Mouse (Mus musculus): ENCODE results near the gene Trpt1.

The Trpt1 gene

DNA sequence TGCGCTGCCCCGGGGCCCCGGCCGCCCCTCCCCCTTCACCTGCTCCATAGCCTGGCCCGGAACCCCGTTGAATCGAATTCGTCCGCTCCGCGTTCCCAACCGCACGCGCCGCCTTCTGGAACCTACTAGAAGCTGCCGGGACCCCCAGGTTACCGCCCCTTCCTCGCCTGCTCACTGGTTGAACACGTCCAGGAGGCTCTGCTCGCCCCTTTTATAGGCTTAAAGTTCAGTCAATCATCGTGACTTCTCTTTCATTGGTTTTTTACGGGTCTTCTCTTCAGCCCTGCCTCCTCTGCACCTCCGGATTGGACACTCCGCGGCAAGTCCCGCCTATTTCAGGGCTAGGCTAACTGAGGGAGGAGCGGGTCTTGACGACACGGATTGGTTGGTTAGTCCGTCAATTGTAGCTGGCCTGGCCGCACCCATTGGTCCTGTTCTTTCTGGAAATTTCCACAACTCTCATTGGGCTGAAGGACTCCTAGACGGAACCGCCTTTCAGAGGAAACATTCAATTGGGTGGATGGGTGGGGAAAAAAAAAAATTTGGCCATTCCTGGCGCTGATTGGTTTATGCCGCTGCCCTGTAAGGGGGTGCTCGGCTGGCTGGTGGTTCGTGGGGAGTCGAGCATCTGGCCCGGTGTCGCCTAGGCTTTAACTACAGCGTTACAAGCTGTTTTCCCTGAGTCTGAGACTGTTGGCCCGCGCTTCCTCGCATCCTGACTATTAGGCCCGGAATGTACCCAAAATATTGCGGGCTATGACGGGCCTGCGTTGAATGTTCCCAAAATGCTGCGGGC, 44.1 kb downstream of the Trpt1 start, which contains the start of gene Stip1:
TSS of gene Stip1 (minus strand) at position 127 of the 796 bp plus-strand sequence.
- DNase-seq (ENCODE audit: low read depth in 2 of 2, low spot score in 2 of 2): peak; percentile 96 to 98

DNA sequence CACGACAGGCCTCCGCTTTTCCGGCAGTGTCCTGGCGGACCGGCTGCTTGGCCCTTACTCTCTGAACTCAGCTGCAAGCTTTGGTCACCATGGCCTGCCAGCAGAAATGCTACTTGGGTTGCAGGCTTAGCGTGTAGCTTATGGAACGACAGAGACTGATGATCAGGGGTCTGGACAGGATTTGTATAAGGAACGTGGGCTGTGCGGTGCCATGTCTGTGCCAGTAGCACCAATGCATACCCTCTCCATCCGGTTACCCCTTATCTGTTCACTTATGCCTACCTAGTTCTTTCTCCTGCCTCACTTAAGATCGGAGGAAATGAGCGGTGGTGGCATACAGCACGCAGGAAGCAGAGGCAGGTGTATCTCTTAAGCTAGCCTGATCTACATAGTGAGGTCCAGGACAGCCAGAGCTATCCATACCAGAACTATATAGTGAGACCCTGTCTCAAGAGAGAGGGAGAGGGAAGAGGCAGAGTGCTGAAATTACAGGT, 44.8 kb downstream of the Trpt1 start:
- peak in 1 of 2 experiments; percentile 38 for DNase-seq (ENCODE audit: low read depth in 2 of 2, low spot score in 2 of 2)

DNA sequence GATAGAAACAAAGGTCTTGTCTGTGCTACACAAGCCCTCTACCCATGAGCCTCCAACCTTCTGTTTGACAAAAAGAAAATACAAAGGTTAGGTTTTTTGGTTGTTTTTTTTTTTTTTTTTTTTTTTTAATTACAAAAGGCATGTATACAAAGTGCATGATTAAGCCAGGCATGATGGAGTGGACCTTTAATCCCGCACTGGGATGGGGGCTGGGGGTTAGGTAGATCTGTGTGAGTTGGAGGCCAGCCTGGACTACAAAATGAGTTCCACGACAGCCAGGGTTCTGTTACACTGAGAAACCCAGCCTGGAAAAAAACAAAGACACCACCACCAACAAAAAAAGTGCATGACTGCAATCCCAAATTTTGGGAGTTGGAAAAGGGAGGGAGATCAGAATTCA, 45.2 kb downstream of the Trpt1 start:
- no peak for DNase-seq (ENCODE audit: low read depth in 2 of 2, low spot score in 2 of 2)

DNA sequence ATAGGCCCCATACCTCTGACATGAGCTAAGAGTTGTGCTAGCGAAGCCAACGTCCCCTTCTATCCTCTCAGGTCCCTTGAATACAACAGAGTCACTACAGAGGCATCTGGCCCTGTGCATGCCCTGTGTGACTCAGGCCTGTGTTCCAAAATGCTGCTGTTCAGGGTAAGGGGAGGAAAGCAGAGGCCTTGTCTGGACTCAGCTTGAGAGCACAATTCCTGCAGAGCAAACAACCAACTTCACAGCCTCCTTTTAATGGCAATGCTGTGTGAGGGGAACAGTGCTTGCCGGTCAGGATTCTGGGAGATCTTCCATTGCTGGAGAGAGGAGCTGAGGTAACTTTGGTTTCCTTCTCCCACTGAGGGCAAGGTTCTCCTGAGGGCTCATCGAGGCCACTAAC, 48.3 kb downstream of the Trpt1 start:
- no peak for DNase-seq (ENCODE audit: low read depth in 2 of 2, low spot score in 2 of 2)

DNA sequence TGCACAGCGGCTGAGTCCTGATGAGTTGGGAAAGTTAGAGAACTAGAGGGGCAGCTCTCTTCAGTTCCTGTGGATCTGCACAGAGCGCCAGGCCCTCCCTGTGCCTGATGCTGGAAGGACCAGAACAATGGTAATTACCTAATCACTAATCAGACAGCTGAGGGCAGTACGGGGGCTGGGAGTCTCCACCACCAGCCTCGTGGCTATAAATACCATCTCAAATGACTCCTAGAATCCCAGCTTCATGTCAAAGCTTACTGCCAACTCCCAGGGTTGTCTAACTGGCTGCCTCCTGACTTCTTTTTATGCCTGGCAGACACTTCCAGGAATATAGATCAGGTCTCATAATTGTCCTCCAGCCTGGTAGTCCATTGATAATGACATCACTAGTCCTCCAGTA, 48.8 kb downstream of the Trpt1 start:
- no peak for DNase-seq (ENCODE audit: low read depth in 2 of 2, low spot score in 2 of 2)

Data from CD8-positive naive resting alpha-beta T cell, adult 2 months (primary cell).